Mouse (Mus musculus) erythroblast, adult 5-6 weeks (primary cell): Measurements from ENCODE around the gene Ppm1n. TPM values are rescaled to one million over a fixed set of nuclear protein-coding genes. Genes with fewer than 3 reads are reported as not detected.
A peak's percentile ranks its signal among the peaks of the same experiment; 100 is the strongest.
"Not testable (repeated sequence)": the region's sequence is repeated elsewhere in the genome, so short reads cannot be mapped to it uniquely, and the experiment has no call there.

ENCODE experiments used
- ATAC-seq: replicated peaks from 2 replicates; pipeline ENCODE4 v1.8.0; 2016; ENCODE audit warnings: moderate number of reproducible peaks, mild to moderate bottlenecking, moderate TSS enrichment, inconsistent platforms; ENCODE audit not compliant: poor library complexity, low FRiP score, severe bottlenecking
- total RNA-seq, 2 experiments: library from RNA; stranded (forward) in 1 of 2; stranded (reverse) in 1 of 2; fragments of 150-400 nt in 1 of 2; fragments of 200-764, 138-1000 nt in 1 of 2; gene quantifications; 2 replicates each; pipeline versions ENCODE4 v1.2.3 to v1.2.4; 2015 to 2017; ENCODE audit warnings: low replicate concordance in 2 of 2

Ppm1n gene
- total RNA-seq, 2 experiments from 2014 or later = not detected

DNA sequence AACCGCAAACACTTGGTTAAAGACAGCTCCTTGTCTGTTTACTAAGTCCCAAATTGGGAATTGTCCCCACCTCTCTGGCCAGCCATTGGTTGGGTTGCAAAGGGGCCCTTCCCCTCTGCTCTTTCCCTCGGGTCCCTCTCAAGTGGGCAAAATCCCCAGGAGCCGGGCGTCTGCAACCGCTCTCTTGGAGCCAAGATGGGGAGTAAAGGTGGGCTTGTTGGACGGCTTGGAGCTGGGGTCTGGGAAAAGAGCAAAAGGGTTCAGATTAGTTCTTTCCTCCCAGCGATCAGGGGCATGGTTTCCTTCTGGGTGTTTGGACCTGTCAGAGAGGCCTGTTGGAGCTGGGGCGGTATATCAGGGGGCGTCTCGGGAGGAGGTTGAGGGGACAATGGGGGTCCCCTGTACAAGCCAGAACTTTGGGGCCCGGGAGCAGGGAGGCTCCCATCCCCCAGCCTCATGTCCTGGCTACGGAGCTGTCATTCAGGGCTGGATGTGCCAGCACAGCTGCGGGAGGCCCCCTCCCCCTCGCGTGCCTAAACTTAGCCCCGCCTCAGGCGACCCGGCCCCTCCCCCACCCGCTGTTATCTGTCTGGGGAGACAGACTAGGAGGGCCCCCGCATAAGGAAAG lies 11.2 kb upstream of the Ppm1n start:
- no peak for ATAC-seq

DNA sequence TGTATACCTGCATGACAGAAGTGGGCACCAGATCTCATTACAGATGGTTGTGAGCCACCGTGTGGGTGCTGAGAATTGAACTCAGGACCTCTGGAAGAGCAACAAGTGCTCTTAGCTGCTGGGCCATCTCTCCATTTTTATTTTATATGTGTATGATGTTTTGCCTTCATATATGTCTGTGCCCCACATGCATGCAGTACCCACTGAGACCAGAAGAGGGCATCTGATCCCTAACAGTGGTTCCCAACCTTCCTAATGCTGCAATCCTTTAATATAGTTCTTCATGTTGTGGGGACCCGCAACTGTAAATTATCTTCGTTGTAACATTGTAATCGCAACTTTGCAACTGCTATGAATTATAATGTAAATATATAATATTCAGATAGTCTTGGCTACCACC lies 4.9 kb upstream of the Ppm1n start:
- 0 out of 2 replicates have a peak, but pooled peaks have one; percentile 38 for ATAC-seq

DNA sequence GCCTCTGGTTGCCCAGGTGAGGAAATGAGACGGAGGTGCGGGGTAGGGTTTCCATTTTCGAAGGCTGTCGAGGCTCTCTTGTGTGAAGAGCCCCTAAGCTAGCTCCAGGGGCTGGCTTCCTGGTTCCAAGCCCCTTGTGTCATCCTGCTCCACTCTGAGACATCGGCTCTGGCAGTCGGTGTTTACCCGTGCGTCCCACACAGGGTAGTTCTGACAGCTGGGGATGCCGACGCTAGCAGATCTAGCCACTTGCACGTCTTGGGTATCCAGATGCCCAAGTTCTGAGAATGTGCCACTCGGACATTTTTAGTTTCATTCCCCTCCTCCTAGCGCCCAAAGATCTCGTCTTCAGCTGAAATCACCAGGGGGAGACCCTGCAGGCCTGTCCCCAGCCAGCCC lies 3.5 kb upstream of the Ppm1n start:
- no peak for ATAC-seq

DNA sequence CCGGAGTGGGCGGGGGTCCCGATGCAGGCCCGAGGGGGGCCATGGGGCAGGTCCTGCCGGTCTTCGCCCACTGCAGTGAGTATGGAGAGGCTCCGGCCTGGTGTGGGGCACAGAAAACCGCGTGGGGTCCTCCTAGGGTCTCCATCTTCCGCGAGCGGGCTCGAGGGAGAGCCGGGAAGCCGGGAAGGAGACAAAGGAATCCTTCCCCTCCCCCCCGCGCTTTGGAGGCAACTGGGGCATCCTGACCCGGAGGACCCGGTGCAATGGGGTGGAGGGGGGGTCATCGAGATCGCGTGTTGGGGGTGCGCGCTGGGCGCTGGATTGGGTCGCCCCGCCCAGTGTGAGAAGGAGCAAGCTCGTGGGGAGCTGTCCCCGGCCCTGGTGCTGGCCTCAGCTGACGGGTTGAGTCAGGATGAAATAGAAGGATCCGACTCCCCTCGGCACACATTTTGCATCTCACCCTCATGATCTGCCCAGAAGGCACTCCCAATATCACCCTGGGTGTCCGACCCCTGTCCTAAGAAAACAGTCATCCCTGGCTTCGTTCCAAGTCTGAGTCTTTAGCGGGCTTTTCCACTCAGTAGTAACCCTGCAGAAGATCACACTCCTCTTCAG lies 3.0 kb upstream of the Ppm1n start:
- no peak; the same call in 1 of the 2 replicates for ATAC-seq

DNA sequence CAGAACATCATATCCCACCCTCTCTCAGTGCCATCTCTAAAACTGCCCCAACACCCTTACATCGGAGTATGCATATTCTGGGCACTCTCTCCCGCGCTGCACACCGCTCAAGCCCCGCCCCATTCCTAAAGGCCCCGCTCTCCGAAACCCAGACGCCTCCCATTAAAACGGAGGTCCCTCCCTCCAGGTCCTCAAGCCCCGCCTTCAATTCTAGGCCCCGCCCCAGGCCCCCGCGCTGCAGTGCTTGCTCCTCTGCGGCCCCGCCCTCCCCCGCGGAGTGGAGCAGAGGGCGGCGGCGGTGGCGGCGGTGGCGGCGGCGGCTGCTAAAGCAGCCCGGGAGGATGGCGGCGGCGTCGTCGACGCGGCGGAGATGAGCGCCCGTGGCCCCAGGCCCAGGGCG lies 2.5 kb upstream of the Ppm1n start, which contains the start of gene Rtn2:
Gene Rtn2 (plus strand): TSS at position 240 of the 400 bp plus-strand sequence.
- peak; percentile 90 for ATAC-seq

DNA sequence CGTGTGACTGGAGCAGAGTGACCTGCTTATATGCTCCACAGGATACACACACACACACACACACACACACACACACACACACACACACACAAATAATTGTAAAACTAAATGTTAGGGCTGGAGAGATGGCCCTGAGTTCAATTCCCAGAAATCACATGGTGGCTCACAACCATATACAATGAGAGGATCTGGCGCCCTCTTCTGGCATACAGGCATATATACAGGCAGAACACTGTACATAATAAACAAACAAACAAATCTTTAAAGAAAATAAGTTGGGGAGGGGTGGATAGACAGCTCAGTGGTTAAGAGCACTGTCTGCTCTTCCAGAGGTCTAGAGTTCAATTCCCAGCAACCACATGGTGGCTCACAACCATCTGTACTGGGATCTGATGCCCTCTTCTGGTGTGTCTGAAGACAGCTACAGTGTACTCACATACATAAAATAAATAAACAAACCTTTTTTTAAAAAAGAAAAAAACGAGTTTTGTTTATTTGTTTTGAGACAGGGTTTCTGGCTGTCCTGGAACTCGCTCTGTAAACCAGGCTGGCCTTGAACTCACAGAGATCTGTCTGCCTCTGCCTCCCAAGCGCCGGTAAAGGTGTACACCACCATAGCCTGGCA lies 1.9 kb upstream of the Ppm1n start:
- ATAC-seq = not testable (repeated sequence)

DNA sequence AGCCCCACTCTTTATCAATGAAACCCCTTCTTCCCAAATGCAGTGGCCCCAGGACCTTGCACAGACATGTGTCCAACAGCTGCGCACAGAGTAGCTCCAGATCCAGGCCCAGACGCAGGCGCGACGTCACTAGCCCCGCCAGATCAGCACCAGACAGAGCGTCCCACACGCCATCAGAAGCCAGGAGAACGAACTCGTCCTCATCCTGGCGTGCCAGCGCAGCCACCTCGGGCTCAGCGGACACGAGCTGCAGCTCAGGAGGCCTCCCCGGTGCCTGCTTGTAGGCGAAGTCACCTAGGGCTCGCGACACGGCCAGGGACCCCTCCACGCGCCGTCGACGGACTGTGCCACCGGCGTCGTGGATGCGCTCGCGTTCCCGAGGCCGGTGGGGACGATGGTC lies 812 bp downstream of the Ppm1n start:
- no peak for ATAC-seq

DNA sequence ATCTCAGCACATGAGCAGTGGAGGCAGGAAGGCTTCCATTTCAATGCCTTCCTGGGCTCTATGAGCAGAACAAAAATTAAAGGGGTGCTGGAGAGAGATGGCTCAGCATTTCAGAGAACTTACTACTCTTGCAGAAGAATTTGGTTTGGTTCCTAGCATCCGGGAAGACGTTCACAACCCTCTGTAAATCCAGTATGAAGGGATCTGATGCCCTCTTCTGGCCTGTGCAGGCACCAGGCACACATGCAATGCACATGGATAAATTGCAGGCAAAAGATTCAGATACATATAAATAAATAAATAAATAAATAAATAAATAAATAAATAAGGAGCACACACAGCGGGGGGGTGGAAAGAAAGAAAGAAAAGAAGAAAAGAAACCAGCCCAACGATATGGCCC lies 3.6 kb downstream of the Ppm1n start:
- no peak for ATAC-seq

DNA sequence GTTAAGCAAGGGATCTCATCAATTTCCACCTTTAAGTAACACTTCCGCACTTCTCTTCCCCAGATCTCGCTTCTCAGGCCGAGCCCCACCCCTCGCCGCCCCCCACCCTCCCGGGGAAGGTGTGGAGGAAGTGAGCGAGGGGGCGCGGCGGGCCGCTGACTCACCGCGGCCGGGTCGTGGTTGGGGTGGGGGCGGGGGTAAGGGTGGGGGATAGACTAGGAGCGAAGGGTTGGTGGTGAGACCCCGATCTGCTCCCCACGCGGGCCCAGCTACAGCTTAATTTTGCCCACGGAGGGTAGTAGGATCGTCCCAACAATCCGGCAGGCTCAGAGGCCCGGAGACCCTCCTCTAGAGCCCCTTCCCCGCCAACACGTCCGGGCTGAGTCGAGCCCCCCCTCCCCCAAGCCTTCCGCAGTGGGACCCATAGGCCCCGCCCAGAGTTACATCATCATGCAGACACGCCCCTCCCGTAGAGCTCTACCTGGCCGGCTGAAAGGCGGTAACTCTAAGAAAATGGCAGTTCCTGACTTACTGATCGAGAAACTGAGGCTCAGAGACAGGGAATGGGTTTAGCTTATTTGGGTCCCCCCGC lies 7.6 kb downstream of the Ppm1n start:
- peak; percentile 79 for ATAC-seq

DNA sequence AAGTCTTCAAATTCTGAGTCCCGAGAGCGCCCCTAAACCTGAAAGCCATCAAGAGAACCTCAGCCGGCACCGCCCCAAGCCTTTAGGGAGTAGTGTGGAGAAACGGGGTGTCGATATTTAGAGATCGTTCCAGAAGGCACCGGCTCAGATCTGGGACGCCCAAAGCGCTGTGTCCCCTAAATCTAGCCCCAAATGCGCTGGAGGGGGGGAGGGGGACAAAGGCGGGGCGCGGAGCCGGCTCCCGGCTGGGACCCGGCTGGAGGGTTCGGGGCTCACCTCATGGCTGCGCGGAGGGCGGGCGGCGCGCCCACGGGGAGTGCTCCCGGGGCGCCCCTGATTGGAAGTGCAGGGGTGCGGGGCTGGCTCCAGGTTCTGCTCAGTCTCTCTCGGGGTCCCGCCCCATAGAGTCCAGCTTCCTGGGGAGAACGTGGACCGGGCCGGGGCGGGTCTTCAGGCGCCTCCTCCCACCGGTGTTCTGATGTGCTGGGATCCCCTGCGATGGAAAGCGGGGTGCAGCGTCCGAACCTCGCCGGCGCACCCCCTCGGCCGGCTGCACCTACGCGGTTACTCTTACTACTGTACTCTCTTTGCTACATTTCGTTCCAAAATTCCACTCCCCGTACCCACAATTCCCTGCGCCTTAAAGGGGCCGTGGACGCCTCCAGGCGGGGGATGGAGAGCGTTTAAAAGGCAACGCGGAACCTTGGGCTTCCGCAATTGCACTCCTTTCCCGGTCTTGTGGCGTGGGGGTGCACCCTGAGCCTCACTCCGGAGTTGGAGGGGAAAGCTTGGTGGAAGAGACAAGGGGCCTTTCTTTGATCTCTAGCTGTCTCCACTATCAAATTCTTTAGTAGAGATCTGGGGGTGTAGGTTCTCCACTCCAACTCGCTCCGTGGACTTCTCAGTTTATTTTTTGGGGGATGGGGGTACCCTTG lies 8.4 kb downstream of the Ppm1n start, which contains the start of gene Vasp:
Gene Vasp (minus strand): TSS at position 580 of the 935 bp plus-strand sequence.
- peak; percentile 80 for ATAC-seq

DNA sequence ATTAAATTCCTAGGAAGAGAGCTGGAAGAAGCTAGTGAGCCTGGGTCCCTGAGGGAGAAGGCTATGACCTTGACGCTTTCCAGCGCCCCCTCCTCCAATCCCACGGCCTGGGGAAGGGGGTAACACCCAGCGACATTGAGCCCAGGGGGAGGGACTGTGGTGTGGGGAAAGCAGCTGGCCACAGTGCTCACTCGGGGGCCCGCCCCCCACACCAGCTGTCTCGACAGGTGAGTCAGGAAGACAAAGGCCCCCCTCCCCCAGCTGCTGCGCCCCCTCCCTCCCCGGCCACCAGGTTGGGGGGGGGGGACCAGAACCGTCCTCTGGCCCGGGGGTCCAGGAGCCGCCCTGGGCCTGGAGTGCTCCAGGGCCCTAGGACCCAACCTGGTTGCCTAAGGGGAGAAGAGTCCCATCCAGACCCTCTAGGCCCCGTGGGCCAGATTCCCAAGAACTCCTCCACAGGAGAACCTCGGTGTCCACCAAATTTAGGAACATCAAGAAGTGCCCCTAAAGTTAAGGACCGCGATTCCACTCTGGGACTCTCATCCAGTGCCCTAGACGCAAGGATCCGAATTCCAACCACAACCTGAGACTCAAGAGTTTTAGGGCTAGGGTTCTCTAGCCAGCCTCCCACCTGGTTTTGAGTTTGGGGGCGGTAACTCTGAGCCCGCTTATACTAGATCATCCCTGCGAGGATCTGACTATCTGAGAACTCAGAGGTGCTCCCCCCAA lies 9.2 kb downstream of the Ppm1n start:
- no peak for ATAC-seq

DNA sequence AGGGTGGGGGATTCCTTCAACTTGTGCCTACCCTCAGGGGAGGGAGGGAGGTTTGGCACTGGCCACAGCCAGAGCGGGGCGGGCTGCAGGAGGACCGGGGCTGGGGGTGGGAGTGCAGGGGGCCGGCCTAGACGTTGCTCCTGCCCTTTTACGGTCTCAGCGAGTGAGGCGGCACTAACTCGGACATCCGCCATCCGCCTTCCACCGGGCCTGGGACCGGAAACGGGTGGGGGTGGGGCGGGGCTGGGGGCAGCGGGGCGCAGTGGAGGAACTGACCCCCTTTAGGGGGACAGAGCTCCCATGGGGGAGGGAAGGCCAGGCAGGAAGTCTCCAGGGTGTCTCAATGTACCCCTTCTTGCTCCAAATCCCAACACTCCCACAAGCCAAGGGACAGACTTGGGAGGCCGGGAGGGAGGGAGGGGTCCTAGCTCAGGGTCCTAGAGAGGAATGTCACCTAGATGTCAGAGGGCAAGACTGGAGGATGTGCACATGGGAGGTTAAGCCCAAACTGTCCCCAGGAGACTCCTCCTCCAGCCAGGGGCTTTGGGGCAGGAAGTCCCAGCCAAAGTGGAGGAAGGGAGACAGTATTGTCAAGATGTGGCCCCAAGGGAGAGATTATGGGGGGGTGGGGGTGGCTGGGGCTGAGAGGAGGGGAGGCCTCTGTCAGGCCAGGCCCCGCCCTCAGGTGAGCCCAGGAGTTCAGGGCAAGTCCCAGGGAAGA lies 10.0 kb downstream of the Ppm1n start:
- no peak for ATAC-seq

DNA sequence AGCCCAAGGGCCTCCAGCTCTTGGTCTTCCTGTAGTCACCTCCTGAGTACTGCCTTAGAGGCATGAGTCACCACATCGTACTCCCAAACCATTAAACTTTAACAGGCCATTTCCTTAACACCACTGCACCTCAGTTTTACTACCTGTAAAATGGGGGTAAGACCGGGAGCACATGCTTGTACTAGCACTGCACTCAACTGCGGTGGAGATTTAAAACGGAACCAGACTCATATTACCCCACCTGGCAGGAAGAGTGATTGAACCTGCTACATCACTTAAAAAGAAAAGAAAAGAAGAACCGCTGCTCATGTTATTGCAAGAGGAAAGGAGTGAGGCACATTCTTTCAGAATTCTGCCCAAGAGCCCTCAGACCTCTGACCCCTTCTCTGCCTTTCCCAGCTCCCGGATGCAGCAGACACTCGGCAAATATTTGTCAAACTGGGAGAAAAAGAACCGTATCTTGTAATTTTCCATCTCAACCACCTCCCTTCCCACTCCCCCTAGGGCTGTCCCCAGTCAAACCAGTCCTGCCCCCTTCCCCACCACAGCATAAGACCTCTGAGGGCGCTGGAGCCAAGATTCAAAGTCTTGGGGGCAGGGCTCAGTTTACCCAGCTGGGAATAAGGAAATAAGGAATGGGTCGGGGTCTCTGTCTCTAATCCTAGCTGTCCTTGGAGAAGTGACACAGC lies 10.7 kb downstream of the Ppm1n start:
- no peak for ATAC-seq

DNA sequence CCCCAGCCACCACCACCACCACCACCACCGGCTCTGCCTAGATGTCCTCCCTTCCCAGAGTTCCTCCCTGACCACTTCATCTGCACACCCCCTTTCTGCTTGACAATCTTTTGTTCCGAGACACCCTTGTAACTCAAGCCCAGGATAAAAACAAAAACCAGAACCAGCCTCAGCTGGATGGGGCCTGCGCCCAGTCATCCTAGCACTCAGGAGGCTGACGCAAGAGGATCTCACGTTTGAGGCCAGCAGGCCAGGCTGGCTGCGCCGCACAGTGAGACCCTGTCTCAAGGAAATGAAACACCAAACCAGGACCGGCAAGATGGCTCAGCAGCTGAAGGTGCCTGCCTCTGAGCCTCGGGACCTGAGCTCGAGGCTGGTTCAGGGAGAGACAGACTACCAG lies 12.8 kb downstream of the Ppm1n start:
- no peak for ATAC-seq

DNA sequence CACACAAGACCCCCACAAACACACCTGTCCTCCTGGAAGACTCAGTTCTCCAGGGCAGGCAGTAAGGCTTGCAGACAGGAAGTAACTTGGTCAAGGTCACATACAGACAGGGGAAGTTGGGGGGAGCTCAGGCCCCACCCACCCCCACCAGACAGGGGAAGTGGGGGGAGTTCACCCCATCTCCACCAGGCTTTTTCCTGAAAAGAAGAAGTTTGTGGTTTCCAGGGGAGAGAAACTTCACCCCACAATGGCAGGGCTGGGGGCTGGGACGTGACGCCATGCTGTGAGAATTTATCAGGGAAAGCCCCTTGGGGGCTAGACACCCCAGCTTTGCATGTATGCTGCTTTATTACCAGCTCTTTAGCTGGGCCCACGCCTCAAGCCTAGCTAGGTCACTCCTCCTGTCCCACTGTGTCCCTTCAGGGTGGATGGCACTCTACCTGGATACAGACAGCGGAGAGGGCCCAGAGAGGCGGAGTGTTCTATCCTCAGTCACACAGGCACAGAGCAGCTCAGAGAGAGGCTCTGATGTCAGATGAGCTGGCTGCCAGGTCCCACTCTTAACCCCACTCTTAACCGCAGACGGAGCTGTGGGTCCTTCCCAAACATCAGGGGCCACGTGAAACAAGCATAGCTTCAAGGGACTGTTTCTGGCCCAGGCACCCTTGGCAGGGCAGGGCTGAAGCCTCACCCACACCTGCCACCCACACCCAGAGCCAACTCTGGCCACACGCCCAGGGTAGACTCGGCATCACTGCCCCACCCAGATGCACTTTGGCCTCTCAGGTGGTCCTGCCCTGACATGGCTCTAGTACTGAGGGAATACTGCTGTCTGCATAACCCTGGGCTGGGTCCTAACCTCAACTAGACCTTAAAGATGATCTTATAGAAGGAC lies 13.7 kb downstream of the Ppm1n start:
- ATAC-seq = peak; percentile 60

DNA sequence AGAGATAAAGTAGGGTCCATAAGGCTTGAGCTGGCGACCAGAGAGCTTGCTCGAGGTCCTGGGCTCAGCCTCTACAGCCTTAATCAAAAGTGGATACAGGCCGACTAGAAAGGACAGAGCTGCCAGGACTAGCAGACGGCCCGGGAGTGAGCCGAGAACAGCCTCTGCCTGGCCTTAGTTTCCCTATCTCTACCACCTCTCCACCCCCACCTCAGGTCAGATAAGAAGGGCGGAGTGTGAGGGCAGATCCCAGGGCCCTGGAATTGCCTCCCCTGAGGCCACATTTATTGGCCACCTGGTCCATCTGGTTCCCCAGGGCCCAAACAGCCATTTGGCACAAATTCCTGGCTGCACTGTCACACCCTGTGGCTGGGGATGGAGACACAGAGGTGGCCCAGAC lies 14.7 kb downstream of the Ppm1n start:
- peak; percentile 68 for ATAC-seq

DNA sequence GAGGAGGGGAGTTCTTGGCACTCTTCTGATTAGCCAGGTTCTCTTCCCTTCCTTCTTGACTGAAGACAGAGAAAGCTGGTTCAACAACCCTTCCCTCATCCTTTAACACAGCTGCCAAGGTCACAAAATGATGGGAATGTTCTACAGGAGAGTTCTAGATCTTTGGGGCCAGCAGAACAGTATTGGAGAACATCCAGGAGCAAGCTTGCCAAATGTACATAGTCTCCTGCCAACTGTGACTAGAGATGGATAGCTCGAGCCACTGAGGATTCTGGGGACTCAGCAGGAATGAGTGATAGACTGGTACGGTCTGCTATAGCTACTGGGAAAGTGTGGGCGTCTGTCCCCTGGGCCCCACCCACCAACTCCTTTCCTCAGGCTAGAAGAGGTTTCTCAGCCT lies 21.5 kb downstream of the Ppm1n start:
- ATAC-seq = no peak
